Mouse (Mus musculus) mouse embryonic stem cell (cell line): ENCODE results near the gene Utrn.

Source experiments
- in situ Hi-C, 2 experiments: fragments of 300-500 bp; cut with MboI; formaldehyde crosslinking; loops; 1 replicate in 1 of 2; 3 replicates in 1 of 2; pipeline ENCODE4 v1.14.3; 2019 to 2020; ENCODE audit warnings: low sequenced_read_pairs in 2 of 2, low pct_unique_long_range_greater_than_20kb in 1 of 2, mixed read lengths in 1 of 2; ENCODE audit not compliant: unreplicated experiment in 1 of 2

The Utrn gene

GRCm38 (mm10) chr10:12813211-12813811 is 55.9 kb downstream of the Utrn start:
- in situ Hi-C loops = no loop called here

DNA sequence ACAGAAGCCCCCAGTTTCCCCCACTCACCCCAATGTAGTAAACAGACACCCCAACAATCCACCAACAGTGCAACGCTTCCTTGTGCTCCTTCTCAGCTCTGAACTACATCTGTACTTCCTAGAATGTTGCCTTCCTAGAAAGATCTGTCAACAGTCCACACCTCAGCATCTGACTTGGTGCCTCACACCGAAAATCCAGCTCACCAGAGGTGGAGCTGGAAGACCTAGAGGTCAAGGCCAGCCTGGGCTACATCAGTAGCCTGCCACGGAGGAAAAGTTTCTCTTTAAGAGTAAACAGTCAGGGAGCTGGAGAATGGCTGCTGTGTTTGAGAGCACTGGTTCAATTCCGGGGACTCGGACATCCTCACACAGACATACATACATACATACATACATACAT is 56.5 kb downstream of the Utrn start:
- in situ Hi-C loops = no loop called here

GRCm38 (mm10) chr10:12810816-12811215 is 58.3 kb downstream of the Utrn start:
- in situ Hi-C loops = no loop called here

DNA sequence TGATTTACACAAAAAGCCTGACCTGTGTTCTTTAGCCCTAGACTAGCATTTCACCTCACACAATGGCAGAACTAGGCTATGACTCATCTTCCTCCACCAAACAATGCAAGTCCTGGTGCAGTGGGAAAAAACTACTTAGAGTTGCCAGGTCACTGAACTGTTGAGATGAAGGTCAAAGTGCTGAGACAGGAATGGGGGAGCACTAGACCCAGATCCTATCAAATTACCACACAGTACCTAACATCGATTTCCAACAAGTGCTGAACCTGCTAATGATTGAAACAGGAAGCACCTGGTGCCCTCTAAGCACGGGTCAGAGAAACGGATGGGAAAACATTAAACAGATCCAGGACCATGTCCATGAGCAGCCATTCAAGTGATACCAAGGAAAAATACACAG is 59.5 kb downstream of the Utrn start:
- in situ Hi-C loops = no loop called here

DNA sequence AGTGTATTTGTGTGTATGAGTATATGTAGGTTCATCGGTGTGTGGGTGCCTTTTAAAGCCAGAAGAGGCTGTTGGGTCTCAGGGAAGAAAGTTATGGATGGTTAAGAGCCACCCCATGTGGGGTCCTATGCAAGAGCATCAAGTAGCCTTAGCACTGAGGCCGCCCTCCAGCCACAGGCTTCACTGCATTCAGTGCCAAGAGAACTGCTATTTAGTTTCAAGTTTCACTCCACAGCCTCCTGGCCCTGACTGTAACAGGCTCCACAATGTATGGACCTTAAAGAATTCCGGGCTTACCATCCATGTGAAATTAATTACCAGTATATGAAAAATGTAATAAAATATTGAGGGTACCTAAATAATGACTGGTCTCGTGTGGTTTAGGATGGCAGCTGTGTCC is 60.7 kb downstream of the Utrn start:
- in situ Hi-C loops = no loop called here

DNA sequence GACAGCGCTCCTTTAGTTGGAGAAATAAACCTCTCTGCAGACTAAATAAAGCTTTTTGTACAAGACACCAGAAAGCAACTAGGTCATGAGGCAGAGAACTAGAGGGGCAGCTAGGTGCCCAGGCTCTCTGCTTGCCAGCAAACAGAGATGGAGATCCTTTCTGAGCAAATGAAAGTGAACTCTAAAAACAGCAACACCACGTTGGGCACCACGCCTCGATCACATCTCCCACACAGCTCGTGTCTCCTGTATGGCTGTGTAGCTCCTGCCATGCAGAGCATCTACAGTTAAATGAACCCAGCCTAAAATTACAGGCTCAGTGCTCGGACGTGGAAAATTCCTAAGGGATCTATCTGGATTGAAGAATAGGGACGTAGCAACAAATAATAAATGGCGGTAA is 61.5 kb downstream of the Utrn start:
- in situ Hi-C loops = no loop called here

GRCm38 (mm10) chr10:12805826-12806225 is 63.3 kb downstream of the Utrn start:
- in situ Hi-C loops = no loop called here

- in situ Hi-C loops = no loop called here
These were observed 65.2 kb downstream of the Utrn start for GRCm38 (mm10) chr10:12803939-12804338.

GRCm38 (mm10) chr10:12799416-12799815 is 69.7 kb downstream of the Utrn start:
- in situ Hi-C loops = no loop called here

DNA sequence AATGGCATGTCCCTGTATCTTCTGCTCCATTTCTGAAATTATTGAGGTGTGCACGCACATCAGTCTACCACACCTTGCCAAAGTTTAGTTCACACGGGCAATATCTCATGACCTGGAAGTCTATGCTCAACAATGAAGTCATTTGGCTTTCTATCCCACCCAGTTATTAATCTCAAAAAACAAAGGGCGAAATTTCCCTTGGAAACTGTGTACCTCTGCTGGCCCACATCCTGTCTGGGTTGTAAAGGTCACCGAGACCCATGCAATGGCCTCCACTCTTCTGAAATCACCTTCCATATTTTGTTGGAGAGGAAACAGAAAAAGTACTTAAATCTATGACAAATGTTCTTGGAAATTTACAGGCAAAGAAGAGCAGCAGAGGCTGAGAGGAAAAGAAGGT is 70.9 kb downstream of the Utrn start:
- in situ Hi-C loops = no loop called here

DNA sequence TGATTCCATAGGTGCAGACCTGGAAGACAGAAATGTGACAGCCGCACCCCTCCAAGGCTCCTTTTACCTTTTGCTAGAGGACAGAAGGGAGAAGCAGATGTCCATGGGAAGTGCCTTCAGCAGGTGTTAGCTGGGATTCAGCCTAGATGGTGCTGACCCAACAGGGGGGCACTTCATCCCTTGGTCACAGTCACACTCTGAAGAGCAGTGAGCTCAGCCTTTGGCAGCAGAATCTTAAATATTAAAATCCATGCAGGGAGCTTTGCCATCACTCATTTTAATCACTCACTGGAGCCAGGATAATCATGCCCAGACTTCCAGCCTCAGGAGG is 72.7 kb downstream of the Utrn start:
- in situ Hi-C loops = no loop called here

GRCm38 (mm10) chr10:12795796-12796509 is 73.2 kb downstream of the Utrn start:
- in situ Hi-C loops = no loop called here

- in situ Hi-C loops = no loop called here
These were observed 77.1 kb downstream of the Utrn start for GRCm38 (mm10) chr10:12792049-12792448.

- in situ Hi-C loops = no loop called here
These were observed 78.3 kb downstream of the Utrn start for GRCm38 (mm10) chr10:12790881-12791280.

GRCm38 (mm10) chr10:12788529-12788928 is 80.6 kb downstream of the Utrn start:
- in situ Hi-C loops = no loop called here

DNA sequence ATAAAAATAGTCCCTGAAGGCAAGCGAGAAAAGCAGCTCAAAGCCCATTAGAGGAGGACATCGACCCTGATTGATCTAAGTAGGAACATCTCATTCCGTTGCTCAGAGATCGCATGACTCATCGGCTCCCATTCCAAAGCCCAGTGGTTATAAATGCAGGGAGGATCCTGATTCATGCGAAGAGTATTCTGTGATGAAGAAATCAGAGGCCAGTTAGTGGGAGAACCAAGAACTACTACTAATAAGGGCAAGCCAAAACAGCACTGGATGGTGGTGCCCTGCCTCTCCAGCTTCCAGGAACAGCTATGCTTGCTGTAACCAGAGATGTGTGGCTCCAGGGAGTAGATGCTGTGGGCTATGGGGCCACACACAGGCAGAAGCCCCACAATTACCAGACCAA is 81.2 kb downstream of the Utrn start:
- in situ Hi-C loops = no loop called here

- in situ Hi-C loops = no loop called here
These were observed 83.9 kb downstream of the Utrn start for GRCm38 (mm10) chr10:12785299-12785698.

- in situ Hi-C loops = no loop called here
These were observed 87.7 kb downstream of the Utrn start for GRCm38 (mm10) chr10:12781381-12781907.

GRCm38 (mm10) chr10:12773178-12773577 is 96.0 kb downstream of the Utrn start:
- in situ Hi-C loops = no loop called here

GRCm38 (mm10) chr10:12771511-12771910 is 97.7 kb downstream of the Utrn start:
- in situ Hi-C loops = no loop called here
